ENCODE assay signal across 17 mouse cellular contexts in the genomic region with DNA sequence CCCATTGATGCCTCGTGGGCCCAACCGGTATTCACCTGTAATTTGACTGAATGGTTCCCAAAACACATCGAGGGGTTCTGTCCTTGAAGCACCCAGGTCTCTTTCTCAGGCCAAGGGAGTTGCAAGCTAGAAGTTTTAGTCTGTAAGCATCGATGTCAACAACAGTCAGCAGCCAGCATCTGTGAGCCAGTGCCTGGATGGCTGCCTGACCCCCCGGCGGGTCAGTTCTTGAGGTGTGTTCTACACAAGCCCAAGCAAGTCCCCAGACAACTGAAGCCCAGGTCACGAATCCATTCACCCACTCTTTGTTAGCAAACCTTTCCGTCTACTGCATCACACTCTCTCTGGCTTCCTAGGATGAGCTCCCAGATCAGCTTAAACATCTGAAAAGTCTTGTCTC. TPM values are rescaled to one million over a fixed set of nuclear protein-coding genes. Genes with fewer than 3 reads are reported as not detected.
"Had no signal": no experiment of that assay in that cellular context is flagged by ENCODE, and none has a peak within 500 bp of the region (broad histone marks: within the 10 kb centered on the region; RNA-seq: fewer than 3 reads in every experiment).

No protein-coding gene starts in this region.

- H3K4me1 ChIP-seq: midbrain, embryonic 15.5 days; neural tube, embryonic 13.5 days; neural tube, embryonic 15.5 days; stomach, embryonic 15.5 days had no signal

- ATAC-seq: midbrain, embryonic 13.5 days; midbrain, embryonic 15.5 days had no signal

- DNase-seq: lung, adult 18-20 months; lung, embryonic 14.5 days; lung, postnatal 10 days; lung, postnatal 4 days; right cerebral cortex, postnatal 14 days; thymus, adult 2 months; thymus, postnatal 25 days; thymus, postnatal 4 days had no signal

- H3K9me3 ChIP-seq: midbrain, embryonic 13.5 days; midbrain, embryonic 15.5 days; neural tube, embryonic 13.5 days; neural tube, embryonic 15.5 days; stomach, embryonic 15.5 days had no signal

- H3K27ac ChIP-seq: midbrain, embryonic 13.5 days; midbrain, embryonic 15.5 days; neural tube, embryonic 13.5 days; neural tube, embryonic 15.5 days; stomach, embryonic 15.5 days; stomach, postnatal 0 days had no signal

- H3K9ac ChIP-seq: lung, embryonic 14.5 days; midbrain, embryonic 13.5 days; midbrain, embryonic 15.5 days; neural tube, embryonic 13.5 days; neural tube, embryonic 15.5 days; stomach, embryonic 15.5 days had no signal

- H3K36me3 ChIP-seq: midbrain, embryonic 13.5 days; midbrain, embryonic 15.5 days; neural tube, embryonic 13.5 days; neural tube, embryonic 15.5 days; stomach, embryonic 15.5 days had no signal

- H3K27me3 ChIP-seq: megakaryocyte, embryonic 14.5 days; midbrain, embryonic 13.5 days; midbrain, embryonic 15.5 days; neural tube, embryonic 13.5 days; neural tube, embryonic 15.5 days; stomach, embryonic 15.5 days had no signal

- H3K4me2 ChIP-seq: lung, embryonic 14.5 days; midbrain, embryonic 11.5 days; midbrain, embryonic 13.5 days; midbrain, embryonic 15.5 days; neural tube, embryonic 13.5 days; neural tube, embryonic 15.5 days; stomach, embryonic 15.5 days had no signal

- H3K4me3 ChIP-seq: megakaryocyte, embryonic 14.5 days; midbrain, embryonic 13.5 days; midbrain, embryonic 15.5 days; myocyte; neural tube, embryonic 13.5 days; neural tube, embryonic 15.5 days; stomach, embryonic 15.5 days had no signal

RNA-seq across cellular contexts. Expression of a gene that starts 37.4 kb away (rescaled TPM):
- polyA plus RNA-seq: thymus, adult 2 months had no signal
